Mouse (Mus musculus): ENCODE measurements around the gene Anp32b.

GRCm38 (mm10) chr4:46487348-46487747 is 36.6 kb downstream of the Anp32b start:
- TF ChIP-seq CTCF (IDR thresholded peaks at IDR 0.05) (no peak), EP300 (IDR thresholded peaks at IDR 0.05; ENCODE audit: insufficient read depth, low read depth, low read length) (no peak)
